In genomic region chr12:100778934-100779865, GRCm38 (mm10) we compare ENCODE assay signal across 8 mouse cellular contexts. TPM values are rescaled to one million over a fixed set of nuclear protein-coding genes. Genes with fewer than 3 reads are reported as not detected.
DNase-seq lines count a peak whose midpoint lies in the region; ATAC-seq lines count a peak whose summit lies in the region.

Gene Dglucy (plus strand): TSS chr12:100779057.

- intact Hi-C loops in left cerebral cortex, postnatal 36 days (cut with DNase I), result loop anchor here (5.0 kb wide), 1 partner anchor 52 kb away; the partner anchor contains the start of gene Rps6ka5

- H3K27ac ChIP-seq in embryonic facial prominence, embryonic 11.5 days (replicated peaks; ENCODE audit: low read depth, low read length), result no peak within 1 kb of the TSS
- H3K27ac ChIP-seq in midbrain, embryonic 13.5 days, result peak within 1 kb of the TSS; percentile 67

- H3K4me2 ChIP-seq in embryonic facial prominence, embryonic 11.5 days (ENCODE audit: low read depth, low read length), result no peak within 1 kb of the TSS; the same call in 1 of the 2 replicates
- H3K4me2 ChIP-seq in midbrain, embryonic 13.5 days (replicated peaks), result peak within 1 kb of the TSS; percentile 37

- H3K27me3 ChIP-seq in embryonic facial prominence, embryonic 11.5 days (ENCODE audit: control insufficient read depth, insufficient read depth, low read length), result no peaks in the 10 kb centered on the region
- H3K27me3 ChIP-seq in midbrain, embryonic 13.5 days, result no peaks in the 10 kb centered on the region

- peak; percentile 20 for DNase-seq in embryo, embryonic 11 days
- no peak for DNase-seq in embryo, embryonic 10 days (ENCODE audit: low spot score)
- DNase-seq in embryonic facial prominence, embryonic 11.5 days (ENCODE audit: low spot score), result peak; percentile 22
- DNase-seq in heart, adult 11 months, result peak; percentile 100
- peak; percentile 94 for DNase-seq in kidney, adult 11 months
- DNase-seq in left cerebral cortex, postnatal 36 days (ENCODE audit: low spot score in 2 of 2), result peak; percentile 78 to 82
- peak; percentile 42 to 76 for DNase-seq in spleen, postnatal 10 days (ENCODE audit: low spot score in 2 of 2)

- H3K9me3 ChIP-seq in embryonic facial prominence, embryonic 11.5 days (replicated peaks; ENCODE audit: control insufficient read depth, low read length), result no peaks in the 10 kb centered on the region
- H3K9me3 ChIP-seq in midbrain, embryonic 13.5 days, result no peaks in the 10 kb centered on the region

- H3K9ac ChIP-seq in embryonic facial prominence, embryonic 11.5 days (replicated peaks; ENCODE audit: low read length), result peak within 1 kb of the TSS; percentile 14; the same call in 1 of the 2 replicates
- peak within 1 kb of the TSS; percentile 40 for H3K9ac ChIP-seq in midbrain, embryonic 13.5 days (replicated peaks)

- peak; percentile 83 for ATAC-seq in embryonic facial prominence, embryonic 11.5 days (replicated peaks; ENCODE audit: insufficient number of reproducible peaks, low FRiP score, low TSS enrichment, low read depth)
- peak; percentile 97 for ATAC-seq in midbrain, embryonic 13.5 days

- H3K4me3 ChIP-seq in embryonic facial prominence, embryonic 11.5 days (ENCODE audit: low read depth, low read length), result no peak within 1 kb of the TSS
- H3K4me3 ChIP-seq in midbrain, embryonic 13.5 days (replicated peaks), result 0 out of 2 replicates have a peak within 1 kb of the TSS, but pooled peaks have one; percentile 6

- no peaks in the 10 kb centered on the region for H3K4me1 ChIP-seq in embryonic facial prominence, embryonic 11.5 days (ENCODE audit: control insufficient read depth, insufficient read depth, low read length)
- peaks cover 16% of the 10 kb centered on the region for H3K4me1 ChIP-seq in midbrain, embryonic 13.5 days (replicated peaks)

- H3K36me3 ChIP-seq in embryonic facial prominence, embryonic 11.5 days (replicated peaks; ENCODE audit: control insufficient read depth, insufficient read depth, low read depth, low read length), result no peaks in the 10 kb centered on the region
- H3K36me3 ChIP-seq in midbrain, embryonic 13.5 days, result no peaks in the 10 kb centered on the region

- 44% methylated on average over 12 of the region's 12 CpGs for WGBS in embryonic facial prominence, embryonic 11.5 days
- WGBS in midbrain, embryonic 13.5 days, result 47% methylated on average over 12 of the region's 12 CpGs

RNA-seq across cellular contexts. Expression of gene Dglucy, which starts in this region (rescaled TPM):
- polyA plus RNA-seq in embryonic facial prominence, embryonic 11.5 days (2014; fragmentation: Nextera tagmentation; extraction: Ambion mirVana), result 0.25 and 1.2 TPM in 2 replicates
- 1 to 10 TPM; 8.0 to 9.3 TPM for total RNA-seq in left cerebral cortex, postnatal 36 days (2021)
- 1.6 and 2.1 TPM in 2 replicates for polyA plus RNA-seq in midbrain, embryonic 13.5 days (2015; fragmentation: Nextera tagmentation; extraction: Ambion mirVana)
